Mouse (Mus musculus) heart, embryonic 16.5 days (tissue): ENCODE results near the gene Cpb2. TPM values are rescaled to one million over a fixed set of nuclear protein-coding genes. Genes with fewer than 3 reads are reported as not detected.

Experiments
- ATAC-seq: fragments of 200-750 bp; cut with Nextera tagmentation; replicated peaks from 2 replicates; pipeline ENCODE4 v1.8.0; 2017; ENCODE audit warnings: moderate number of reproducible peaks; ENCODE audit not compliant: insufficient read depth, low FRiP score; ENCODE audit errors: extremely low read depth
- H3K27ac ChIP-seq: fragments of 300-500 bp; sonication (generic); 2 replicates; pipeline ENCODE4 v1.5.1; 2014; ENCODE audit warnings: mild to moderate bottlenecking, low read length, control low read depth, moderate library complexity
- H3K27me3 ChIP-seq: fragments of 300-500 bp; sonication (generic); 2 replicates; pipeline ENCODE4 v1.6.1; 2014; ENCODE audit warnings: low read length, mixed read lengths; ENCODE audit not compliant: control insufficient read depth, insufficient read depth
- H3K36me3 ChIP-seq: fragments of 300-500 bp; sonication (generic); 2 replicates; pipeline ENCODE4 v1.6.1; 2014; ENCODE audit not compliant: control insufficient read depth, insufficient read depth
- H3K4me1 ChIP-seq: fragments of 300-500 bp; sonication (generic); 2 replicates; pipeline ENCODE4 v1.6.1; 2014; ENCODE audit warnings: low read length, mixed read lengths; ENCODE audit not compliant: control insufficient read depth, insufficient read depth
- H3K4me2 ChIP-seq: fragments of 300-500 bp; sonication (generic); 2 replicates; pipeline ENCODE4 v1.6.1; 2014; ENCODE audit warnings: low read depth, mild to moderate bottlenecking, control low read depth, low read length
- H3K4me3 ChIP-seq: fragments of 300-500 bp; sonication (generic); 2 replicates; pipeline ENCODE4 v1.5.1; 2014; ENCODE audit warnings: mild to moderate bottlenecking, control low read depth, low read length
- H3K9ac ChIP-seq: fragments of 300-500 bp; sonication (generic); 2 replicates; pipeline ENCODE4 v1.6.1; 2014; ENCODE audit warnings: low read length, control low read depth
- H3K9me3 ChIP-seq: fragments of 300-500 bp; sonication (generic); replicated peaks from 2 replicates; pipeline ENCODE4 v1.6.1; 2016; ENCODE audit warnings: low read length; ENCODE audit not compliant: control insufficient read depth
- WGBS: fragments of 180-500 bp; shearing (Covaris S2); extraction: QIAGEN DNeasy Blood & Tissue Kit; methylation state at CpG from one replicate; pipeline ENCODE4 v1.1.7; 2014; 5-methylcytosine and 5-hydroxymethylcytosine counted together
- polyA plus RNA-seq: library from polyadenylated mRNA; unstranded; fragments of >200 nt; fragmentation: Nextera tagmentation; extraction: Ambion mirVana; gene quantifications from 2 replicates; pipeline ENCODE4 v1.2.1, GENCODE M21; 2015

The Cpb2 gene
- polyA plus RNA-seq, 1 experiment from 2014 or later: 0.21 TPM

DNA sequence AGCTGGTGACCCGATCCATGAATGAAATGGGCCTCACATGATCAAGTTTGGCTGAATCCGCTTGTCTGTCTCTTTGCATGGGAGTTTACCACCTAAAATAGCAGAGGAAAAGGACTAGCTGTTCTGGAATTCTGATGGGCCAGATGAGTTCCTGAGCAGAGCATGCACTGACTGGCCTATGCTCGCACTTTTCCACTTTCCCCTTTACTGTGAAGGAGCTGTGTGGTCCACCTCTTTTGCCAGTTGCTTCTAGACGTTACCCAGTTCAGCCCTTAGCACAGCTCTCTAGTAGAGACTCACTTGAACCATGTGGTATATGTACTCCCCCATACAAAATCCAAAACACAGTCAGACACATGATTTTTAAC is 5.5 kb upstream of the Cpb2 start:
- Histone ChIP-seq H3K9me3 (no peaks in the 10 kb centered on the region), H3K4me2 (no peak overlapping the region), H3K36me3 (no peaks in the 10 kb centered on the region), H3K4me1 (no peaks in the 10 kb centered on the region), H3K9ac (no peak overlapping the region), H3K4me3 (no peak overlapping the region), H3K27ac (no peak overlapping the region), H3K27me3 (no peaks in the 10 kb centered on the region)
- ATAC-seq: no peak
- WGBS: 80% methylated on average over 4 of the region's 4 CpGs

GRCm38 (mm10) chr14:75237096-75237495 is 5.0 kb upstream of the Cpb2 start:
- H3K4me1 ChIP-seq: no peaks in the 10 kb centered on the region
- no peak for ATAC-seq
- H3K4me3 ChIP-seq: no peak overlapping the region
- H3K4me2 ChIP-seq: no peak overlapping the region
- H3K9me3 ChIP-seq: no peaks in the 10 kb centered on the region
- H3K27me3 ChIP-seq: no peaks in the 10 kb centered on the region
- H3K36me3 ChIP-seq: no peaks in the 10 kb centered on the region
- H3K27ac ChIP-seq: no peak overlapping the region
- 80% methylated on average over 8 of the region's 8 CpGs for WGBS
- no peak overlapping the region for H3K9ac ChIP-seq

DNA sequence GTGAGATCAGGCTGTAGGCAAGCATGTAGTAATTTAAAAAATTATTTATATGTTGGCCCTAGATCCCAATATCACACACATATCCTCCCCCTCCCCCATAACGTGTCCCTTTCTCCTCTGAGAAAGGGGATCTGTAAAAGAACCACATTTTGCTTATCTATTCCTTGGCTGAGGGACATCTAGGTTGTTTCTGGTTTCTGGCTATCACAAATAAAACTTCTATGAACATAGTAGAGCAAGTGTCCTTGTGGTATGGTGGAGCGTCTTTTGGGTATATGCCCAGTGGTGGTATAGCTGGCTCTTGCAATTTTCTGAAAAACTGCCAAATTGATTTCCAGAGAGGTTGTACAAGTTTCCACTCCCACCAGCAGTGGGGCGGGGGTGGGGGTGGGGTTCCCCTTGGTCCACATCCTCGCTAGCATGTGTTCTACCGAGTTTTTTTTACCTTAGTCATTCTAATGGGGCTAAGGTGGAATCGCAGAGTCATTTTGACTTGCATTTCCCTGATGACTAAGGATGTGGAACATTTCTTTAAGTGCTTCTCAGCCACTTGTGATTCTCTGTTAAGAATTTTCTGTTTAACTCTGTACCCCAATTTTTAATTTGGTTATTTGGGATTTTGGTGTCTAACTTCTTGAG is 3.9 kb upstream of the Cpb2 start:
- no peak for ATAC-seq
- no peak overlapping the region for H3K4me2 ChIP-seq
- WGBS: 72% methylated on average over 6 of the region's 6 CpGs

GRCm38 (mm10) chr14:75246024-75247000 is 4.2 kb downstream of the Cpb2 start:
- 73% methylated on average over 11 of the region's 11 CpGs for WGBS
- no peaks in the 10 kb centered on the region for H3K27me3 ChIP-seq
- H3K4me3 ChIP-seq: no peak overlapping the region
- no peak overlapping the region for H3K9ac ChIP-seq
- no peaks in the 10 kb centered on the region for H3K36me3 ChIP-seq
- H3K4me1 ChIP-seq: no peaks in the 10 kb centered on the region
- no peak for ATAC-seq
- H3K9me3 ChIP-seq: no peaks in the 10 kb centered on the region
- H3K27ac ChIP-seq: no peak overlapping the region
- H3K4me2 ChIP-seq: no peak overlapping the region

More for the DNA sequence above, 3.9 kb upstream of the Cpb2 start:
- H3K9me3 ChIP-seq: no peaks in the 10 kb centered on the region
- H3K4me3 ChIP-seq: no peak overlapping the region
- no peak overlapping the region for H3K27ac ChIP-seq
- H3K27me3 ChIP-seq: no peaks in the 10 kb centered on the region
- H3K4me1 ChIP-seq: no peaks in the 10 kb centered on the region
- no peak overlapping the region for H3K9ac ChIP-seq
- H3K36me3 ChIP-seq: no peaks in the 10 kb centered on the region

- Histone ChIP-seq H3K9ac (no peak overlapping the region), H3K27me3 (no peaks in the 10 kb centered on the region), H3K4me2 (no peak overlapping the region), H3K27ac (no peak overlapping the region), H3K9me3 (no peaks in the 10 kb centered on the region), H3K4me1 (no peaks in the 10 kb centered on the region), H3K36me3 (no peaks in the 10 kb centered on the region), H3K4me3 (no peak overlapping the region)
- ATAC-seq: no peak
- 73% methylated on average over 3 of the region's 3 CpGs for WGBS
These were observed 8.3 kb downstream of the Cpb2 start for GRCm38 (mm10) chr14:75250432-75250831.

DNA sequence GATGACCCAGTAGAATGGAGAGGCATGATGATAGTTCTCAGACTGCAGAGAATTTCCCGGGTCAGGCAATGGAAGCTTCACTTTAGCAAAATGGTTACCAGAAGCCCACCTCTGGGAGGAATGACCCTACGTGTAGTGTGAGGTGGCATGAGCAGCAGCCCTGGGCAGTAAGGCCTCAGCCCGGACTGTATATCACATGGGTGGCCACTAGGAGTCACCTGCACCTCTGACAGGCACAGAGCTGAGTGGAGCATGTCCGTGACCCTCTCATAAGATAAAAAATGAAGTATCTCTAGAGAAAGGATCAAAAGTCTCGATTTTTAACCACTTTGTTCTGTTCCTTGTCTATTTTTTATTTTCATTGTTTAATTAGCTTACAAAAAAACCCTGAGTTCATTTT is 14.4 kb downstream of the Cpb2 start:
- H3K9me3 ChIP-seq: no peaks in the 10 kb centered on the region
- no peaks in the 10 kb centered on the region for H3K36me3 ChIP-seq
- WGBS: 40% methylated on average over 5 of the region's 5 CpGs
- no peak overlapping the region for H3K4me2 ChIP-seq
- H3K4me1 ChIP-seq: no peaks in the 10 kb centered on the region
- no peak for ATAC-seq
- H3K4me3 ChIP-seq: no peak overlapping the region
- no peaks in the 10 kb centered on the region for H3K27me3 ChIP-seq
- H3K9ac ChIP-seq: no peak overlapping the region
- no peak overlapping the region for H3K27ac ChIP-seq

DNA sequence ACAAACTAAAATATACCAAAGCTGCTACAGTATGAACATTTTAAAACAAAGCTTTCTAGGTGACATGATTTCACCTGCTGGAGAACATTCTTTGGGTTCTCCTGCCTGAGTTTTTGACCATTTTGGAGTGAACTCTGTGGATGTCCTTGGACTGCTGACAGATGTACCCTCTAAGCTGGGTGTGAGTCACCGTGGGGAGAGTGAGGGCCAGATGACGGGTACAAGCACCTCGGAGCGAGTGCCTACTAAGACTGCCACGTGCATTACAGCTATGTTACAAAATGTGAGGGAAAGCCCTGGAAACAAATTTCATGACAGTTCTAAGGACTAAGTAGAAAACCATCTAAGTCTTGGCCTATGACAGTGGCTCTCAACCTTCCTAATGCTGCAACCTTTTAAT is 27.4 kb downstream of the Cpb2 start:
- no peaks in the 10 kb centered on the region for H3K27me3 ChIP-seq
- H3K36me3 ChIP-seq: no peaks in the 10 kb centered on the region
- no peak overlapping the region for H3K9ac ChIP-seq
- no peak for ATAC-seq
- H3K9me3 ChIP-seq: no peaks in the 10 kb centered on the region
- no peak overlapping the region for H3K27ac ChIP-seq
- 46% methylated on average over 5 of the region's 5 CpGs for WGBS
- no peaks in the 10 kb centered on the region for H3K4me1 ChIP-seq
- no peak overlapping the region for H3K4me3 ChIP-seq
- H3K4me2 ChIP-seq: no peak overlapping the region

- Histone ChIP-seq H3K4me3 (no peak overlapping the region), H3K27ac (no peak overlapping the region), H3K4me2 (no peak overlapping the region), H3K9me3 (no peaks in the 10 kb centered on the region), H3K4me1 (peaks cover 7% of the 10 kb centered on the region), H3K36me3 (no peaks in the 10 kb centered on the region), H3K27me3 (no peaks in the 10 kb centered on the region; the same call in 1 of the 2 replicates), H3K9ac (no peak overlapping the region)
- ATAC-seq: no peak
- WGBS: 76% methylated on average over 6 of the region's 6 CpGs
These were observed 37.6 kb downstream of the Cpb2 start for GRCm38 (mm10) chr14:75279716-75280115.

DNA sequence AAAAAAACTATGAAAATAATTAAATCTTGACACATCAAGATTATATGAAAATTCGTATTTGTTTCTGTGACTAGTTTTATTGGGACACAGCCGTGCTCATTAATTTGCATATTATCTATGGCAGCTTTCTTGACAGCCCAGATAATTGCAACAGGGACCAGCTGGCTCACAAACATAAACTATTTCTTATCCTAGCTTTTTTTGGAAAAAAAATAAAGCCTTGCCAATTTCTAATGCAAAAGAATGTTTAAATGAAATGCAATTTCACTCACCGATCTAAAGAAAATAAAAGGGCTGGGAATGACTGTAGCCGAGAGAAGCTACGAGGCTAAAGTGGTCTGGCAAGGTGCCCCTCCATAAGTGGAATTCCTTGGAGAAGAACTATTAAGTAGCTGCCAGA is 38.3 kb downstream of the Cpb2 start:
- no peak overlapping the region for H3K27ac ChIP-seq
- no peak for ATAC-seq
- WGBS: 38% methylated on average over 5 of the region's 5 CpGs
- H3K36me3 ChIP-seq: no peaks in the 10 kb centered on the region
- no peaks in the 10 kb centered on the region; the same call in 1 of the 2 replicates for H3K27me3 ChIP-seq
- no peak overlapping the region for H3K9ac ChIP-seq
- H3K4me2 ChIP-seq: no peak overlapping the region
- H3K4me1 ChIP-seq: peaks cover 14% of the 10 kb centered on the region
- H3K4me3 ChIP-seq: no peak overlapping the region
- H3K9me3 ChIP-seq: no peaks in the 10 kb centered on the region
